Mouse (Mus musculus) bone marrow macrophage, adult 2 months (primary cell): Measurements from ENCODE around the gene Dtx4.

Source experiments
- CTCF ChIP-seq: IDR thresholded peaks from 2 replicates; pipeline ENCODE4 v1.5.1; 2012; ENCODE audit warnings: low read depth, mild to moderate bottlenecking, low read length, moderate library complexity
- POLR2A ChIP-seq: IDR thresholded peaks from 2 replicates; pipeline ENCODE4 v1.6.1; 2012; ENCODE audit warnings: mild to moderate bottlenecking, low read depth, low read length, borderline replicate concordance

DNA sequence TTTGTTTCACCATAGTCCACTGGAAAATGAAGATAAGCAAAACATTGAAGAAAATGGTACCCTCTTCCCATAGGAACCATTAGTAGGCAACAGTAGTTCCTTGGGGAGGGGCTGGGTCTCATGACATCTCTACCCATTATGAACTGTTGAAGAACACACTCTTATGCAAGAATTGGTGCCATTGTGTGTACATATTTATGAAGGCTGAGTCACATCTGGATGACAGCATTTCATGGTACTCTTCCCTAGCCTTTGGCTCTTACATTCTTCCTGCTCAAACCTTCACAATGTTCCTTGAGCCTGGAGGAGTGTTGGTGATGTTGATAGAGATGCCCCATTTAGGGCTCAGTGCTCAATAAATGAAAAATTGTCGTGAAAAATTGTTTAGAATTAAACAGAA, 61.7 kb downstream of the Dtx4 start:
- TF ChIP-seq POLR2A = no peak
- no peak for TF ChIP-seq CTCF
